Mouse (Mus musculus) forebrain, embryonic 12.5 days (tissue): Measurements from ENCODE around the gene Xpa. TPM values are rescaled to one million over a fixed set of nuclear protein-coding genes. Genes with fewer than 3 reads are reported as not detected.

Experiments used
- ATAC-seq: fragments of 200-750 bp; cut with Nextera tagmentation; 2 replicates; pipeline ENCODE4 v1.8.0; 2017; ENCODE audit warnings: moderate TSS enrichment; ENCODE audit not compliant: low FRiP score
- H3K27ac ChIP-seq: fragments of 300-500 bp; sonication (generic); 2 replicates; pipeline ENCODE4 v1.5.1; 2016; ENCODE audit warnings: mild to moderate bottlenecking
- H3K27me3 ChIP-seq: fragments of 300-500 bp; sonication (generic); 2 replicates; pipeline ENCODE4 v1.6.1; 2016; ENCODE audit warnings: mild to moderate bottlenecking
- H3K36me3 ChIP-seq: fragments of 300-500 bp; sonication (generic); replicated peaks from 2 replicates; pipeline ENCODE4 v1.6.1; 2016; ENCODE audit warnings: mild to moderate bottlenecking
- H3K4me1 ChIP-seq: fragments of 300-500 bp; sonication (generic); 2 replicates; pipeline ENCODE4 v1.6.1; 2016
- H3K4me2 ChIP-seq: fragments of 300-500 bp; sonication (generic); 2 replicates; pipeline ENCODE4 v1.6.1; 2016; ENCODE audit warnings: mild to moderate bottlenecking, moderate library complexity
- H3K4me3 ChIP-seq: fragments of 300-500 bp; sonication (generic); replicated peaks from 2 replicates; pipeline ENCODE4 v1.5.1; 2016; ENCODE audit warnings: mild to moderate bottlenecking
- H3K9ac ChIP-seq: fragments of 300-500 bp; sonication (generic); 2 replicates; pipeline ENCODE4 v1.6.1; 2016; ENCODE audit warnings: mild to moderate bottlenecking
- H3K9me3 ChIP-seq: fragments of 300-500 bp; sonication (generic); 2 replicates; pipeline ENCODE4 v1.6.1; 2016
- WGBS: fragments of 180-500 bp; shearing (Covaris S2); methylation state at CpG from one replicate; pipeline ENCODE4 v1.1.7; 2016; 5-methylcytosine and 5-hydroxymethylcytosine counted together
- polyA plus RNA-seq: library from polyadenylated mRNA; unstranded; fragments of >200 nt; fragmentation: Nextera tagmentation; extraction: Ambion mirVana; gene quantifications from 2 replicates; pipeline ENCODE4 v1.2.1, GENCODE M21; 2016

Xpa gene
- polyA plus RNA-seq, 1 experiment from 2014 or later, result 35.3 TPM

- Histone ChIP-seq H3K27me3 (no peaks in the 10 kb centered on the region), H3K9me3 (no peaks in the 10 kb centered on the region), H3K9ac (no peak overlapping the region), H3K4me1 (no peaks in the 10 kb centered on the region), H3K36me3 (peaks cover 82% of the 10 kb centered on the region), H3K4me3 (no peak overlapping the region), H3K27ac (no peak overlapping the region), H3K4me2 (no peak overlapping the region)
- no peak for ATAC-seq
- 73% methylated on average over 8 of the region's 8 CpGs for WGBS
Measured at GRCm38 (mm10) chr4:46185423-46185822, 10.7 kb downstream of the Xpa start.

GRCm38 (mm10) chr4:46182181-46182580 lies 13.9 kb downstream of the Xpa start:
- Histone ChIP-seq H3K4me2 (no peak overlapping the region), H3K4me1 (no peaks in the 10 kb centered on the region), H3K27ac (no peak overlapping the region), H3K9ac (no peak overlapping the region), H3K36me3 (peaks cover 81% of the 10 kb centered on the region), H3K27me3 (no peaks in the 10 kb centered on the region), H3K4me3 (no peak overlapping the region), H3K9me3 (no peaks in the 10 kb centered on the region)
- ATAC-seq, result no peak
- 85% methylated on average over 7 of the region's 7 CpGs for WGBS

- no peak overlapping the region for H3K4me2 ChIP-seq
- ATAC-seq, result no peak
- no peaks in the 10 kb centered on the region for H3K27me3 ChIP-seq
- no peak overlapping the region for H3K27ac ChIP-seq
- H3K36me3 ChIP-seq, result peaks cover 88% of the 10 kb centered on the region
- no peaks in the 10 kb centered on the region for H3K4me1 ChIP-seq
- WGBS, result 68% methylated on average over 6 of the region's 6 CpGs
- H3K4me3 ChIP-seq, result no peak overlapping the region
- H3K9ac ChIP-seq, result no peak overlapping the region
- H3K9me3 ChIP-seq, result no peaks in the 10 kb centered on the region
Measured at GRCm38 (mm10) chr4:46181168-46181567, 14.9 kb downstream of the Xpa start.

GRCm38 (mm10) chr4:46177496-46177895 lies 18.6 kb downstream of the Xpa start:
- H3K4me2 ChIP-seq, result no peak overlapping the region
- H3K27ac ChIP-seq, result no peak overlapping the region
- no peaks in the 10 kb centered on the region for H3K9me3 ChIP-seq
- WGBS, result 85% methylated on average over 7 of the region's 7 CpGs
- H3K4me1 ChIP-seq, result no peaks in the 10 kb centered on the region
- no peak overlapping the region for H3K4me3 ChIP-seq
- no peak overlapping the region for H3K9ac ChIP-seq
- ATAC-seq, result no peak
- peaks cover 88% of the 10 kb centered on the region for H3K36me3 ChIP-seq
- no peaks in the 10 kb centered on the region for H3K27me3 ChIP-seq

GRCm38 (mm10) chr4:46177018-46177417 lies 19.1 kb downstream of the Xpa start:
- Histone ChIP-seq H3K4me1 (no peaks in the 10 kb centered on the region), H3K9ac (no peak overlapping the region), H3K4me2 (no peak overlapping the region), H3K27me3 (no peaks in the 10 kb centered on the region), H3K4me3 (no peak overlapping the region), H3K27ac (no peak overlapping the region), H3K9me3 (no peaks in the 10 kb centered on the region), H3K36me3 (peaks cover 86% of the 10 kb centered on the region)
- WGBS, result 87% methylated on average over 5 of the region's 5 CpGs
- no peak for ATAC-seq

- Histone ChIP-seq H3K4me1 (no peaks in the 10 kb centered on the region), H3K4me2 (no peak overlapping the region), H3K27ac (no peak overlapping the region), H3K4me3 (no peak overlapping the region), H3K9me3 (no peaks in the 10 kb centered on the region), H3K36me3 (peaks cover 86% of the 10 kb centered on the region), H3K9ac (no peak overlapping the region), H3K27me3 (no peaks in the 10 kb centered on the region)
- ATAC-seq, result no peak
- 75% methylated on average over 4 of the region's 4 CpGs for WGBS
Measured at GRCm38 (mm10) chr4:46176313-46176712, 19.8 kb downstream of the Xpa start.

GRCm38 (mm10) chr4:46171761-46172160 lies 24.4 kb downstream of the Xpa start:
- Histone ChIP-seq H3K27me3 (no peaks in the 10 kb centered on the region), H3K4me1 (no peaks in the 10 kb centered on the region), H3K36me3 (peaks cover 92% of the 10 kb centered on the region), H3K4me3 (no peak overlapping the region), H3K9me3 (no peaks in the 10 kb centered on the region), H3K9ac (no peak overlapping the region), H3K27ac (no peak overlapping the region), H3K4me2 (no peak overlapping the region)
- ATAC-seq, result no peak
- 94% methylated on average over 7 of the region's 7 CpGs for WGBS

GRCm38 (mm10) chr4:46165831-46166230 lies 30.3 kb downstream of the Xpa start:
- peaks cover 97% of the 10 kb centered on the region for H3K36me3 ChIP-seq

GRCm38 (mm10) chr4:46164027-46164426 lies 32.1 kb downstream of the Xpa start:
- no peaks in the 10 kb centered on the region for H3K9me3 ChIP-seq
- H3K36me3 ChIP-seq, result peaks cover 96% of the 10 kb centered on the region
- no peak overlapping the region for H3K9ac ChIP-seq
- 88% methylated on average over 2 of the region's 2 CpGs for WGBS
- H3K27ac ChIP-seq, result no peak overlapping the region
- H3K4me3 ChIP-seq, result no peak overlapping the region
- no peaks in the 10 kb centered on the region for H3K4me1 ChIP-seq
- H3K27me3 ChIP-seq, result no peaks in the 10 kb centered on the region
- H3K4me2 ChIP-seq, result no peak overlapping the region
- ATAC-seq, result no peak

More at GRCm38 (mm10) chr4:46165831-46166230, 30.3 kb downstream of the Xpa start:
- no peak overlapping the region for H3K4me3 ChIP-seq
- no peaks in the 10 kb centered on the region for H3K4me1 ChIP-seq
- no peak overlapping the region for H3K9ac ChIP-seq
- H3K27ac ChIP-seq, result no peak overlapping the region
- WGBS, result 93% methylated on average over 5 of the region's 5 CpGs
- H3K4me2 ChIP-seq, result no peak overlapping the region
- no peaks in the 10 kb centered on the region for H3K27me3 ChIP-seq
- ATAC-seq, result no peak
- no peaks in the 10 kb centered on the region for H3K9me3 ChIP-seq

GRCm38 (mm10) chr4:46151903-46152544 lies 44.1 kb downstream of the Xpa start:
- H3K4me3 ChIP-seq, result no peak overlapping the region
- H3K4me2 ChIP-seq, result no peak overlapping the region
- WGBS, result 92% methylated on average over 12 of the region's 12 CpGs
- H3K4me1 ChIP-seq, result no peaks in the 10 kb centered on the region
- ATAC-seq, result no peak
- no peaks in the 10 kb centered on the region for H3K9me3 ChIP-seq
- no peaks in the 10 kb centered on the region for H3K27me3 ChIP-seq
- peaks cover 89% of the 10 kb centered on the region for H3K36me3 ChIP-seq
- H3K9ac ChIP-seq, result no peak overlapping the region
- H3K27ac ChIP-seq, result no peak overlapping the region

GRCm38 (mm10) chr4:46146881-46147280 lies 49.2 kb downstream of the Xpa start:
- Histone ChIP-seq H3K4me1 (no peaks in the 10 kb centered on the region), H3K4me2 (no peak overlapping the region), H3K27ac (no peak overlapping the region), H3K27me3 (no peaks in the 10 kb centered on the region), H3K36me3 (peaks cover 50% of the 10 kb centered on the region), H3K9me3 (no peaks in the 10 kb centered on the region), H3K4me3 (no peak overlapping the region), H3K9ac (no peak overlapping the region)
- ATAC-seq, result no peak
- WGBS, result 88% methylated on average over 1 of the region's 1 CpGs

- H3K9me3 ChIP-seq, result no peaks in the 10 kb centered on the region
- no peak overlapping the region for H3K9ac ChIP-seq
- H3K36me3 ChIP-seq, result peaks cover 30% of the 10 kb centered on the region
- H3K4me1 ChIP-seq, result peaks cover 16% of the 10 kb centered on the region
- H3K27ac ChIP-seq, result no peak overlapping the region
- ATAC-seq, result no peak
- H3K4me3 ChIP-seq, result no peak overlapping the region
- WGBS, result 65% methylated on average over 3 of the region's 3 CpGs
- H3K4me2 ChIP-seq, result no peak overlapping the region
- no peaks in the 10 kb centered on the region for H3K27me3 ChIP-seq
Measured at GRCm38 (mm10) chr4:46144323-46144722, 51.8 kb downstream of the Xpa start.
